Mouse (Mus musculus) embryonic fibroblast, embryonic 13.5 days (primary cell): Measurements from ENCODE around the gene Grtp1.

Experiments
- CTCF ChIP-seq: IDR thresholded peaks from 2 replicates; pipeline ENCODE4 v1.5.1; 2011; ENCODE audit warnings: mild to moderate bottlenecking, control low read depth, low read length, moderate library complexity, borderline replicate concordance; ENCODE audit not compliant: insufficient read depth
- POLR2A ChIP-seq: IDR thresholded peaks from 2 replicates; pipeline ENCODE4 v1.6.1; 2011; ENCODE audit warnings: low read depth, mild to moderate bottlenecking, control low read depth, low read length, moderate library complexity

DNA sequence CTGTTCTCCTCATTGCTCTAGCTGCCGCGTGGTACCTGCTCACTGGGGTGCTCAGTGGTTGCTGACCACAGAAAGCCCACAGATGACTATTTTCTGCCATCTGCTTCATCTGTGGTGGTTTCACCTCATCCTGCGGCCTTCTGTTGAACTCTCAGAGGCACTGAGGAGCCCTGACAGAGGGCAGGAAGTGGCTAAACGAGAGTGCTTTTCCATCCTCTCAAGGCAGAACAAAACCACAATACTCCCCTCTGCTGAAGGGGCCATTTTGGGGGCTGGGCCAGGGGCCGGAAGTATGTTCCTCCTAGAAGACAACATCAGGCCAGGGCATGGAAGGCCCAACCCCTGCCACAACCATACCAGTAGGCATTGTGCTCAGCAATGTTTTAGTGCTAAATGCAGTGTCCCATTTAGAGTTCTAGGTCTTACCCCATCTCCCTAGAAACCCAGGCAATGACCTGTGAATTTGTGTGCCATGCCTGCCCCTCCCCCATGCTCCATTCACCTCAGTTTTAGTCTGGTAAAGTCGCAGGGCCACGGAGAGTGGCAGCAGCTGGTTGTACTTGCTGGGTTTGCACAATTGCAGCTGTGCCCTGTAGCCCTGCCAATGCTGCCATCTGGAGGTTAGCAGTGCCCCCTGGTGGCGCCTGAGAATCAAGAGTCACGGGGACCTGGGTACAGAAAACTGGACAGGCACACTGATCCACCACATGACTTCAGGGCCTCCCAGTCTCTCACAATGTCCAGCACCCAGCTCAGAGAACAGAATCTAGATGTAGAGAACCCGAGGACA is 13.3 kb upstream of the Grtp1 start:
- peak; percentile 79 for TF ChIP-seq CTCF
- no peak for TF ChIP-seq POLR2A
